Mouse (Mus musculus) cerebellum, adult (tissue): Measurements from ENCODE around the gene Stk38.
A peak's percentile ranks its signal among the peaks of the same experiment; 100 is the strongest.
"Not testable (repeated sequence)": the region's sequence is repeated elsewhere in the genome, so short reads cannot be mapped to it uniquely, and the experiment has no call there.

Source experiments
- ATAC-seq: cut with Nextera tagmentation; 2 replicates; pipeline ENCODE4 v1.9.2; 2017; ENCODE audit warnings: mild to moderate bottlenecking, moderate library complexity, mixed read lengths; ENCODE audit not compliant: insufficient number of reproducible peaks, low FRiP score, low TSS enrichment

Gene Stk38

DNA sequence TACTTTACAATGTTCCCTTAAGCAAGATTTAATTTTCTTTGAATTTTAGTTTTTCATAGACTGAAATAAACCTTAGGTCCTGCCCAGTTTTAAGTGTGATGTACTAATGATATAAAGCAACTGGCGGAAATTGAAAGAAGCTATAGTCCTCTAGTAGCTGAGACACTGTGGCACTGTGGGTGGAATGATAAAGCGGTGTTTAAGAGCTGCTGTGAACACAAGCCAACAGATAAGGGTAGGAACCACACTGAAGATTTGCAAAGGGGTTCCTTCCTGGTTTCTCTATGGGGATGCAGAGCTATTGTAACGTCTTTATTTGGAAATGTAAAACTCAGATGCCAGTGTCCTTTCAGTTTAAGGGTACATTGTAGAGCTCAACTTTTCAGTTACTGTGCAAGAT is 33.8 kb upstream of the Stk38 start:
- not testable (repeated sequence) for ATAC-seq

GRCm38 (mm10) chr17:29039351-29039750 is 31.6 kb upstream of the Stk38 start:
- ATAC-seq: no peak

- no peak for ATAC-seq
Observed at GRCm38 (mm10) chr17:29035506-29035905, 27.7 kb upstream of the Stk38 start.

- no peak for ATAC-seq
Observed at GRCm38 (mm10) chr17:29034264-29034663, 26.5 kb upstream of the Stk38 start.

- ATAC-seq: no peak
Observed at GRCm38 (mm10) chr17:29033569-29034061, 25.8 kb upstream of the Stk38 start.

DNA sequence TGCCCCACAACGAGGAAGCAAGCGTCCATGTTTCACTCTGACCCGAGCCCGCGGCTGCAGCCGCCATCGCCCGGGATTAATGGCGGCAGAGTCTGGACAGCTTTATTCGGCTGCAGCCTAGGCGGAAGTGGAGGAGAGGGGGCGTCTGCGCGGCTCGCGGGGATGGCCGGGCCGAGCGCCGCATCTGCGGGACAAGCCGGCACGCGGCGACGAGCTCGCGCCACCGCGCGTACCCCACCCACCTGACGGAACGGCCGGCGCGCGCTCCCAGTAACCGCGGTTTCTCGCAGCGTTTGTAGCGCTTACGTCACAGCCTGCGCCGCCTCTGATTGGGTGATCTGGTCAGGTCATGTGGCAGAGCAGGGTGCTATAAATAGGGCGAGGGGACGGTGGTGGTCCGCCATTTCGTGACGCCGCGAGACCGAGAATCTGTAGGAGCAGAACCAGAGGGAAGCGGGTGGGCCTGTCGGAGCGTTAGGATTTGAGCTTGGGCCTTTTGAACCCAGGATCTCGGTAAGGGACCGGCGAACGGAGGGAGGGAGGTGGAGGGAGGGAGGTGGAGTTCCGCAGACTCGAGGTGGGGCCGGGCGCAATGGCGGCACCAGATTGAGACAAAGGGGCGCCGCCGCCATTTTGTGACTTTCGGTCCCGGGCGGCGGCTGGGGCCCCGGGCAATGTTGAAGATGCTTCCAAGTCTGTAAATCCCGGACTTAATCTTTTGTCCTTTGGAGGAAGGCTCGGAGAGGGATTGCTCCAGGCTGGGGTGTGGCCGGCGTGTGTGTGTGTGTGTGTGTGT is 24.7 kb upstream of the Stk38 start, which contains the start of gene Srsf3:
TSS of gene Srsf3 (plus strand) at position 355 of the 796 bp plus-strand sequence.
- ATAC-seq: peak; percentile 95

DNA sequence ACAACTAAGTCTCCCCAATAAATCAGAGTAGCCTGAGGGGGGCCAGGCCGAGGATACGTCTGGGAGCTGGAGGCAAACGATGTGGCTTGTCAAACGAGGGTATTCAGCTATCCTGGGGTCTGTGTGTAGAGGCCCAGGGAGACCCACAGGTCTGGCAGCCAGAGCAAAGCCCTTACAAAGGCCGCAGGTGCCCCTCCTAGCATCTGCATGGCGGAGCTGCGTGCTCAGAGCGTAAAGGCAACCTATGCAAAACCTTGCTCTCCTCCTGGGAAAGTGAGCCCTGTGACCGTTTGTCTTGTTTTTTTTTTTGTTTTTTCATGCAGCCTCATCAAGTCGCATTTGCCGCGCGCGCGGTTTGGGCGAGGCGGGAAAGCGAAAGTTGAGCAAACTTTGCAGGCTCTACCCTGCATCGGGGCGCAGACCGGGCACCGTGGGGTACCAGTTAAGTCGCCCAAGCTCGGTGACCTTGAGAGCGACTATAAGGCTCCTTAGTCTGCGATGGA is 24.0 kb upstream of the Stk38 start:
- no peak for ATAC-seq

DNA sequence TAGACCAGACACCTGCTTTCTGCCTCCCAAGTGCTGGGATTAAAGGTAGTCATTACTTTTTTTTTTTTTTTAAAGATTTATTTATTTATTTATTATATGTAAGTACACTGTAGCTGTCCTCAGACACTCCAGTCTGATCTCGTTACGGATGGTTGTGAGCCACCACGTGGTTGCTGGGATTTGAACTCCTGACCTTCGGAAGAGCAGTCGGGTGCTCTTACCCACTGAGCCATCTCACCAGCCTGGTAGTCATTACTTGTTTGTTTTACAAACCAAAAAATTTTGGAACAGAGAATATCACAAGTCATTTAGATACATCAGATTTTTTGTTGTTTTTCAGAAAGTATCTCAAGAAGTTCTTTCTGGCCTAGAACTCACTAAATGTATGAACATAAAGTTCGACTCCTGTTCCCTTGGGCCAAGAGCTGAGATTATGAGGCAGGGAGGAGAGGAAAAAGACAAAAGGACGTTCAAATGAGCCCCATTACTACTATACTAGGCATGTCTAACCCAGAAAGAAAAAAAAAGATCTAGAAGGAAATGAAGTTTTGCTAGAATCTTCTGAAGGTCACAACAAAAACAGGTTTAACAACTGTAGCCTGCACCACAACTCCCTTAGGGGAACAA is 23.4 kb upstream of the Stk38 start:
- not testable (repeated sequence) for ATAC-seq

DNA sequence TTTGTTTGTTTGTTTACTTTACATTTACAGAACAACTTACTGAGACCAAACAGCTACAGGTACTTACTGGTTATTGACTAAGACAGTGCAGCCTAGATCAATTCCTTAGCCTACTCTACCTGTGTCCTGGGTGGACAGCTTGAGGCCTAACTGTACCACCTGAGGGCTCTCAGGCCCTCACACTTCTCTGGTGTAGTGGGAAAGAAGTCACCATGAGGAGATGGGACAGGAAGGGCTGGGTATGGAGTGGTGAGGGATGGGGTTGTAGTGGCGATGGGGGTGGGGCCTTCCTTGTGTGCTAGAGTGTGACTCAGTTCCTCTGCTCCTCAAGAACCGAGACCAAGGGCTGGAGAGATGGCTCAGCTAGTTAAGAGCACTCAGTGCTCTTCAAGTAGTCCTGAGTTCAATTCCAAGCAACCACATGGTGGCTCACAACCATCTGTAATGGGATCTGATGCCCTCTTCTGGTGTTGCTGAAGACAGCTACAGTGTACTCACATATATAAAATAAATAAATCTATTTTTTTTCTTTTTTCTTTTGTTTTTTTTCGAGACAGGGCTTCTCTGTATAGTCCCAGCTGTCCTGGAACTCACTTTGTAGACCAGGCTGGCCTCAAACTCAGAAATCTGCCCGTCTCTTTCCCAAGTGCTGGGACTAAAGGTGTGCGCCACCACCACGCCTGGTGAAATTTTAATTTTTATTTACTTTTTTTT is 22.7 kb upstream of the Stk38 start:
- ATAC-seq: no peak

DNA sequence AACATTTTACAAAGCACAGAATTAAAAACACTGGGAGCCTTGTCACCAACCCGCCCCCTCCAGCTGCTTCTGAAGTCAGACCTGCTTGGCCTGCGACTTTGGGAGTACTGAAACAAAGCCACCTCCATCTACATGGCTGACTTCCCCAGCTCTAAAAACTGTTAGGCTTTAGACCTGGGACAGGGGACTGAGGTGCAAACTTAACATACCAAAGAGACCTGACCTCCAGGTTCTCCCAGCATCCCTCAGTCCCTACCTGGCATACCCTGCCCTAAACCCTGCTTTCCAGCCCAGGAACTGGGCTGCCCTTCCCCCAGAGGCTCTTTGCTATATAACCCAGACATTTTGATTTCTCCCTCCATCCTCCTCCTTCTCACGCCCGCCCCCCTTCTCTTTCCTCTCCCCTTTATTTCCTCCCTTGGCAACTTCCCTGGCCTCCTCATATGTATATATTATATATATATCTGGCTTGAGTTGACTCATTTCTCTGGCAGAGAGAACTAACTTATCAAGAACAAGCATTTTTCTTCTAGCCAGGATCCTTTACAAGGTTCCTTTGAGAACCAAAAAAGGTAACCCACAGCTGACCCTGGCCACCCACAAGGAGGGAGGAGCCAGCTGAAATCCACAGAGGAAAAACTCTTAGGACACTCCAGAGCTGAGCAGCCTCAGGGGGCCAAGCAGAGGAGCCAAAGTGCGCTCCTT is 19.0 kb upstream of the Stk38 start:
- no peak for ATAC-seq

- no peak for ATAC-seq
Observed at GRCm38 (mm10) chr17:29024896-29025565, 17.2 kb upstream of the Stk38 start.

DNA sequence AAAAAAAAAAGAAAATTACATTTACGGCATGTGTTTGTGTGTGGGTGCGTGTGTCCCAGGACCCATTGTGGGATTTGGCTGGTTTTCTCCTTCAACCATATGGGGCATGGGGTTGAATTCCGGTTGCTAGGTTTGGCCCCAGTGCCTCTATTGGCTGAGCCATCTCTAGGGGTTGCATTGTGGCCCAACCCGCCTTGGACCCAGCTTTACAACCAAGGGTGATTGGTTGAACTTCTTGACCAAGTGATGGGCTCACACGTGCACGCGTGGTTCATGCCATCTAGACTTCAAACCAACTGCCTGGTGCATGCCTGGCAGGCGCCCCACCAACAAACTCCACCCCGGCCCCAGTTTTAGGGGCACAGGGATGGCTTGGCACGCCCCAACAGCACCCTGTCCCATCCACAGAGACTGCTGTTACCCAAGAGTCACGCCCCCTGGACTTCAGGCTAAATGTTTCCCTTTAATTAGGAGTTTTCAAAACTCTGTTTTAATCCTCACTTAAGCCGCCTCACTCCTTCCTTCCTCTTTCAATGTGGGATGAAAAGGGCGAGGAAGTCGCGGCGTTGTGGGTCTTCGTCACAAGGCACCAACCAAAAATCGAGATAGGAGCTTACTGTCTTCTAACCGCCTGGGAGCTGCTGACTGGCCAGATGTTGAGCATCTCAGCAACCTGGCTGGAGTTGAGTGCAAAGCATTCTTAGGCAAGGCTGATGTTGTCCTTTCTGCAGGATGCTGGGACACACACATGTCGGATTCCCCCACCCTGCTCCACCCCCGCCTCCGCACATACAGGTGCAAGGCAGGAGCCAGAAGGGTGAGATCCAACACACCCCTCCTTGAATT is 16.5 kb upstream of the Stk38 start:
- ATAC-seq: no peak

DNA sequence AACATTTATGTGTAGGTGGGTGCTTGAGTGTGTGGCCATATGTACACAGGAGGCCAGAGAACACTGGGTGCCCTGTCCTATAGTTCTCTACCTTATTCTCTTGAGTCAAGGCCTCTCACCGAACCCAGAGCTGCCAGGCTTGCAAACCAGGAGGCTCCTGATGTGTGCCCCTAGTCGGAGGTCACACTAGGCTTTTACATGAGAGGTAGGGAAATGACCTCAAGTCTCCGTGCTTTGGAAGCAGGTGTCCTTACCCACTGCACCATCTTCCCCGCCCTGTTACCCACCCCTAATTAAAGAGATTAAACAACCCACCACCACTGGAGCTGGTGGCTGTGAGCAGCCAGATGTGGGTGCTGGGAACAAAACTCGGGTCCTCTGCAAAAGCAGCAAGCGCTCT is 15.6 kb upstream of the Stk38 start:
- ATAC-seq: no peak

GRCm38 (mm10) chr17:29022230-29022819 is 14.5 kb upstream of the Stk38 start:
- no peak for ATAC-seq

GRCm38 (mm10) chr17:29020444-29020843 is 12.6 kb upstream of the Stk38 start:
- no peak for ATAC-seq

GRCm38 (mm10) chr17:29019391-29019790 is 11.6 kb upstream of the Stk38 start:
- no peak for ATAC-seq

- no peak for ATAC-seq
Observed at GRCm38 (mm10) chr17:29018292-29018984, 10.6 kb upstream of the Stk38 start.

DNA sequence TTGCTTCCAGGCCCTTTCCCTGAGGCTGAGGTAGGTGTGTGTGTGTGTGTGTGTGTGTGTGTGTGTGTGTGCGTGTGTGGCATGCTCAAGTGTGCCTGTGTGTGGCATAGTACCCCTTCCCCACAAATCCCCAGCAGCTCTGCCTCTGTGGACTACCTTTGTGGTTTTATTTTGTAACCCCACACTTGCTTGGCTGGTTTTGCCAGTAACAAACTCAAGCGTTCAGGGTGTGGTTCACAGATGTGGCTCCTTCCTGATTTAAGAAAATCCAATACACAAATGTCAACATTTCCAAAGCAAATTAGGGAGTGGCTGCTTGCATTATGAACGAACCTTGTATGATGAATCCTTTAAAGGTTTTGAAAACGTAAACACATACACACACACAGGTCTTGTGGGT is 8.9 kb upstream of the Stk38 start:
- no peak for ATAC-seq
